Mouse (Mus musculus): ENCODE measurements around the gene Cdkn1a. TPM values are rescaled to one million over a fixed set of nuclear protein-coding genes. Genes with fewer than 3 reads are reported as not detected.

Cdkn1a gene
- total and polyA plus RNA-seq, 3 experiments, result 10.6 to 59.1 (median 37.5) TPM

GRCm38 (mm10) chr17:29049923-29050322 is 40.9 kb upstream of the Cdkn1a start:
- peaks cover 27 to 78% of the 10 kb centered on the region in 2 experiments for H3K36me3 ChIP-seq (replicated peaks in 1 of 2; ENCODE audit: control insufficient read depth in 1 of 2, insufficient read depth in 1 of 2, low read length in 1 of 2)
- TF ChIP-seq NRF1 (IDR thresholded peaks at IDR 0.05; ENCODE audit: low read depth, low read length) (no peak), SMC3 (IDR thresholded peaks at IDR 0.05; ENCODE audit: low read depth, low read length) (no peak), CTCF (conservative IDR thresholded peaks at IDR 0.05 in 1 of 2, IDR thresholded peaks at IDR 0.05 in 1 of 2; ENCODE audit: low read depth in 2 of 2, low read length in 2 of 2) (no peak), RAD21 (IDR thresholded peaks at IDR 0.05; ENCODE audit: low read depth, low read length) (no peak), MAZ (IDR thresholded peaks at IDR 0.05; ENCODE audit: low read depth, low read length) (no peak), IRF4 (IDR thresholded peaks at IDR 0.05; ENCODE audit: low read depth, low read length) (no peak), USF1 (IDR thresholded peaks at IDR 0.05; ENCODE audit: low read depth, low read length) (no peak)
- H3K9ac ChIP-seq (ENCODE audit: insufficient read depth, low read depth), result no peak overlapping the region
- no peak overlapping the region for H3K27ac ChIP-seq (ENCODE audit: insufficient read depth, low read depth)
- no peaks in the 10 kb centered on the region for H3K9me3 ChIP-seq (replicated peaks; ENCODE audit: low read length)
- no peak for DNase-seq (ENCODE audit: extremely low read depth)
- in situ Hi-C loops (cut with MboI; ENCODE audit: low pct_ligation_motif_present, low pct_unique_long_range_greater_than_20kb, low sequenced_read_pairs) (loop anchor here (5.0 kb wide), 3 partner anchors 42 to 197 kb away; partner anchors contain the start of gene Cdkn1a), dilution Hi-C loops (cut with MboI; ENCODE audit: extremely low pct_ligation_motif_present, extremely low pct_unique_long_range_greater_than_20kb, low sequenced_read_pairs) (no loop called here)
- no peaks in the 10 kb centered on the region for H3K79me2 ChIP-seq (replicated peaks; ENCODE audit: control insufficient read depth, extremely low read depth, insufficient read depth, poor library complexity, severe bottlenecking)
- H3K4me3 ChIP-seq (replicated peaks in 1 of 3; ENCODE audit: low read depth in 2 of 3, low read length in 2 of 3, poor library complexity in 1 of 3), result no peak overlapping the region
- H3K27me3 ChIP-seq (replicated peaks), result no peaks in the 10 kb centered on the region
- H3K4me2 ChIP-seq (ENCODE audit: insufficient read depth, low read depth, poor library complexity, severe bottlenecking), result no peak overlapping the region
- peaks cover 0 to 13% of the 10 kb centered on the region in 2 experiments; a peak in 2 of 4 replicates for H3K4me1 ChIP-seq (ENCODE audit: control insufficient read depth in 1 of 2, insufficient read depth in 2 of 2)

GRCm38 (mm10) chr17:29050791-29051190 is 40.0 kb upstream of the Cdkn1a start:
- in situ Hi-C loops (cut with MboI; ENCODE audit: low pct_ligation_motif_present, low pct_unique_long_range_greater_than_20kb, low sequenced_read_pairs) (no loop called here), dilution Hi-C loops (cut with MboI; ENCODE audit: extremely low pct_ligation_motif_present, extremely low pct_unique_long_range_greater_than_20kb, low sequenced_read_pairs) (no loop called here)
- no peak overlapping the region for H3K4me2 ChIP-seq (ENCODE audit: insufficient read depth, low read depth, poor library complexity, severe bottlenecking)
- H3K79me2 ChIP-seq (replicated peaks; ENCODE audit: control insufficient read depth, extremely low read depth, insufficient read depth, poor library complexity, severe bottlenecking), result no peaks in the 10 kb centered on the region
- no peak overlapping the region for H3K27ac ChIP-seq (ENCODE audit: insufficient read depth, low read depth)
- no peaks in the 10 kb centered on the region for H3K9me3 ChIP-seq (replicated peaks; ENCODE audit: low read length)
- no peak for DNase-seq (ENCODE audit: extremely low read depth)
- no peak overlapping the region for H3K4me3 ChIP-seq (replicated peaks in 1 of 3; ENCODE audit: low read depth in 2 of 3, low read length in 2 of 3, poor library complexity in 1 of 3)
- no peaks in the 10 kb centered on the region for H3K27me3 ChIP-seq (replicated peaks)
- no peak overlapping the region for H3K9ac ChIP-seq (ENCODE audit: insufficient read depth, low read depth)
- no peak for TF ChIP-seq JUND (conservative IDR thresholded peaks at IDR 0.05; ENCODE audit: low read depth, low read length)
- TF ChIP-seq IRF4 (IDR thresholded peaks at IDR 0.05; ENCODE audit: low read depth, low read length), result no peak
- TF ChIP-seq EP300 (IDR thresholded peaks at IDR 0.05; ENCODE audit: low read length), result no peak
- peaks cover 19 to 70% of the 10 kb centered on the region in 2 experiments for H3K36me3 ChIP-seq (replicated peaks in 1 of 2; ENCODE audit: control insufficient read depth in 1 of 2, insufficient read depth in 1 of 2, low read length in 1 of 2)
- peaks cover 0 to 15% of the 10 kb centered on the region in 2 experiments; a peak in 2 of 4 replicates for H3K4me1 ChIP-seq (ENCODE audit: control insufficient read depth in 1 of 2, insufficient read depth in 2 of 2)

- in situ Hi-C loops (cut with MboI; ENCODE audit: low pct_ligation_motif_present, low pct_unique_long_range_greater_than_20kb, low sequenced_read_pairs), result no loop called here
- H3K9me3 ChIP-seq (replicated peaks; ENCODE audit: low read length), result no peaks in the 10 kb centered on the region
- no peak overlapping the region for H3K9ac ChIP-seq (ENCODE audit: insufficient read depth, low read depth)
- H3K4me2 ChIP-seq (ENCODE audit: insufficient read depth, low read depth, poor library complexity, severe bottlenecking), result no peak overlapping the region
- no peak for DNase-seq (ENCODE audit: extremely low read depth)
- H3K27me3 ChIP-seq (replicated peaks), result no peaks in the 10 kb centered on the region
- no peaks in the 10 kb centered on the region for H3K79me2 ChIP-seq (replicated peaks; ENCODE audit: control insufficient read depth, extremely low read depth, insufficient read depth, poor library complexity, severe bottlenecking)
- H3K36me3 ChIP-seq (replicated peaks in 1 of 2; ENCODE audit: control insufficient read depth in 1 of 2, insufficient read depth in 1 of 2, low read length in 1 of 2), result peaks cover 1 to 52% of the 10 kb centered on the region in 2 experiments
- H3K4me1 ChIP-seq (ENCODE audit: control insufficient read depth in 1 of 2, insufficient read depth in 2 of 2), result peaks cover 2 to 29% of the 10 kb centered on the region in 2 experiments
- no peak for TF ChIP-seq ZNF384 (IDR thresholded peaks at IDR 0.05; ENCODE audit: low read depth, low read length)
- TF ChIP-seq ZKSCAN1 (IDR thresholded peaks at IDR 0.05; ENCODE audit: borderline replicate concordance, low read depth, low read length), result no peak
- TF ChIP-seq ZC3H11A (IDR thresholded peaks at IDR 0.05; ENCODE audit: low read depth, low read length), result no peak
- TF ChIP-seq MAX (IDR thresholded peaks at IDR 0.05; ENCODE audit: low read length), result no peak
- TF ChIP-seq HCFC1 (IDR thresholded peaks at IDR 0.05; ENCODE audit: low read depth, low read length), result no peak
- TF ChIP-seq USF2 (conservative IDR thresholded peaks at IDR 0.05; ENCODE audit: low read depth, low read length), result no peak
- no peak for TF ChIP-seq ZMIZ1 (IDR thresholded peaks at IDR 0.05; ENCODE audit: low read depth, low read length)
- TF ChIP-seq MEF2A (IDR thresholded peaks at IDR 0.05; ENCODE audit: borderline replicate concordance, low read depth, low read length), result no peak
- no peak overlapping the region for H3K4me3 ChIP-seq (replicated peaks in 1 of 3; ENCODE audit: low read depth in 2 of 3, low read length in 2 of 3, poor library complexity in 1 of 3)
- dilution Hi-C loops (cut with MboI; ENCODE audit: extremely low pct_ligation_motif_present, extremely low pct_unique_long_range_greater_than_20kb, low sequenced_read_pairs), result no loop called here
- H3K27ac ChIP-seq (ENCODE audit: insufficient read depth, low read depth), result no peak overlapping the region
These were observed 37.7 kb upstream of the Cdkn1a start for GRCm38 (mm10) chr17:29053067-29053466.
